Comparison of ENCODE assay signal across 8 mouse cellular contexts in genomic region chr6:125215148-125215954, GRCm38 (mm10). TPM values are rescaled to one million over a fixed set of nuclear protein-coding genes. Genes with fewer than 3 reads are reported as not detected.
DNase-seq lines count a peak whose midpoint lies in the region; ATAC-seq lines count a peak whose summit lies in the region.

TSS of gene Vamp1 (plus strand) at chr6:125215551.

- WGBS in heart, embryonic 13.5 days, result under 1% methylated on average over 48 of the region's 48 CpGs
- under 1% methylated on average over 48 of the region's 48 CpGs for WGBS in liver, embryonic 12.5 days (ENCODE audit: insufficient replicate concordance)
- under 1% methylated on average over 48 of the region's 48 CpGs for WGBS in stomach, embryonic 15.5 days

- DNase-seq in CD4-positive, CD25-positive, alpha-beta regulatory T cell, adult 2 months (ENCODE audit: low read depth, low spot score), result peak; percentile 95
- peak; percentile 92 for DNase-seq in fat pad, adult 2 months (ENCODE audit: extremely low read depth, low read depth, low spot score)
- DNase-seq in kidney, postnatal 10 days, result peak; percentile 96
- DNase-seq in natural killer cell, adult 2 months (ENCODE audit: low spot score in 2 of 2), result peak; percentile 98

- peak within 1 kb of the TSS; percentile 86 for H3K9ac ChIP-seq in heart, embryonic 13.5 days
- peak within 1 kb of the TSS; percentile 76 for H3K9ac ChIP-seq in liver, embryonic 12.5 days
- H3K9ac ChIP-seq in stomach, embryonic 15.5 days, result peak within 1 kb of the TSS; percentile 72; the same call in 1 of the 2 replicates

- peaks cover 32% of the 10 kb centered on the region for H3K27me3 ChIP-seq in heart, embryonic 13.5 days (replicated peaks)
- peaks cover 26% of the 10 kb centered on the region for H3K27me3 ChIP-seq in liver, embryonic 12.5 days (replicated peaks)
- 0 out of 2 replicates have a peak, but pooled peaks cover 9% of the 10 kb centered on the region for H3K27me3 ChIP-seq in stomach, embryonic 15.5 days (replicated peaks)

- H3K9me3 ChIP-seq in heart, embryonic 13.5 days, result no peaks in the 10 kb centered on the region
- H3K9me3 ChIP-seq in liver, embryonic 12.5 days (replicated peaks), result no peaks in the 10 kb centered on the region
- H3K9me3 ChIP-seq in stomach, embryonic 15.5 days, result no peaks in the 10 kb centered on the region

- peak within 1 kb of the TSS; percentile 40 for H3K27ac ChIP-seq in brown adipose tissue, adult 24 weeks (replicated peaks; ENCODE audit: low read depth, low read length)
- peak within 1 kb of the TSS; percentile 71 for H3K27ac ChIP-seq in heart, embryonic 13.5 days (replicated peaks)
- peak within 1 kb of the TSS; percentile 63 for H3K27ac ChIP-seq in liver, embryonic 12.5 days
- peak within 1 kb of the TSS; percentile 69 for H3K27ac ChIP-seq in stomach, embryonic 15.5 days

- H3K4me1 ChIP-seq in brown adipose tissue, adult 24 weeks (ENCODE audit: control insufficient read depth, insufficient read depth, insufficient read length, low read length), result peaks cover 4% of the 10 kb centered on the region; the same call in 1 of the 2 replicates
- H3K4me1 ChIP-seq in heart, embryonic 13.5 days, result peaks cover 13% of the 10 kb centered on the region
- peaks cover 12% of the 10 kb centered on the region for H3K4me1 ChIP-seq in liver, embryonic 12.5 days
- peaks cover 10% of the 10 kb centered on the region; the same call in 1 of the 2 replicates for H3K4me1 ChIP-seq in stomach, embryonic 15.5 days

- H3K36me3 ChIP-seq in heart, embryonic 13.5 days, result 0 out of 2 replicates have a peak, but pooled peaks cover 9% of the 10 kb centered on the region
- H3K36me3 ChIP-seq in liver, embryonic 12.5 days, result peaks cover 11% of the 10 kb centered on the region
- no peaks in the 10 kb centered on the region for H3K36me3 ChIP-seq in stomach, embryonic 15.5 days

- peak within 1 kb of the TSS; percentile 87 for H3K4me2 ChIP-seq in heart, embryonic 13.5 days
- H3K4me2 ChIP-seq in liver, embryonic 12.5 days, result peak within 1 kb of the TSS; percentile 89
- H3K4me2 ChIP-seq in stomach, embryonic 15.5 days, result peak within 1 kb of the TSS; percentile 95

- H3K4me3 ChIP-seq in brown adipose tissue, adult 24 weeks (ENCODE audit: insufficient read depth, low read depth, low read length), result peak within 1 kb of the TSS; percentile 81
- peak within 1 kb of the TSS; percentile 67 for H3K4me3 ChIP-seq in heart, embryonic 13.5 days
- peak within 1 kb of the TSS; percentile 72 for H3K4me3 ChIP-seq in liver, embryonic 12.5 days
- peak within 1 kb of the TSS; percentile 73 for H3K4me3 ChIP-seq in stomach, embryonic 15.5 days (replicated peaks)

- peak; percentile 90 for ATAC-seq in heart, embryonic 13.5 days (ENCODE audit: extremely low read depth, insufficient number of reproducible peaks, low FRiP score, low TSS enrichment)
- ATAC-seq in liver, embryonic 12.5 days, result peak; percentile 94
- peak; percentile 96 for ATAC-seq in stomach, embryonic 15.5 days (ENCODE audit: insufficient read depth, low FRiP score, low read depth)

RNA-seq across cellular contexts. Expression of gene Vamp1, which starts in this region (rescaled TPM):
- polyA plus RNA-seq in brown adipose tissue, adult 24 weeks (2012; ENCODE audit: insufficient read depth, insufficient read length, missing spikeins), result 5.4 and 7.7 TPM in 2 replicates
- 4.4 and 4.7 TPM in 2 replicates for polyA plus RNA-seq in heart, embryonic 13.5 days (2015; fragmentation: Nextera tagmentation; extraction: Ambion mirVana)
- 2.3 and 2.6 TPM in 2 replicates for polyA plus RNA-seq in liver, embryonic 12.5 days (2016; fragmentation: Nextera tagmentation; extraction: Ambion mirVana)
- 6.0 and 6.3 TPM in 2 replicates for polyA plus RNA-seq in stomach, embryonic 15.5 days (2015; fragmentation: Nextera tagmentation; extraction: Ambion mirVana)

Comparison
In these comparisons a context has a peak if more than half of its experiments do, and no peak if none do; other contexts are left out.
1. Peak in every context shown above with its lines: DNase-seq, ATAC-seq, H3K4me3 ChIP-seq and H3K27ac ChIP-seq.